In genomic region chr3:30592418-30592853, GRCm38 (mm10) we compare ENCODE assay signal across 8 mouse cellular contexts. TPM values are rescaled to one million over a fixed set of nuclear protein-coding genes. Genes with fewer than 3 reads are reported as not detected.
DNase-seq lines count a peak whose midpoint lies in the region; ATAC-seq and TF ChIP-seq lines count a peak whose summit lies in the region.

No protein-coding gene starts in this region.

- WGBS in kidney, embryonic 14.5 days, result 1% methylated on average over 2 of the region's 2 CpGs
- WGBS in stomach, embryonic 14.5 days, result 3% methylated on average over 2 of the region's 2 CpGs

- no peak overlapping the region for H3K4me3 ChIP-seq in G1E (ENCODE audit: low read depth, low read length)
- H3K4me3 ChIP-seq in kidney, embryonic 14.5 days (ENCODE audit: low read length), result no peak overlapping the region
- H3K4me3 ChIP-seq in stomach, embryonic 14.5 days (ENCODE audit: low read depth, low read length), result no peak overlapping the region

- no peaks in the 10 kb centered on the region for H3K36me3 ChIP-seq in G1E (replicated peaks)
- H3K36me3 ChIP-seq in kidney, embryonic 14.5 days (ENCODE audit: control insufficient read depth, insufficient read depth, low read length), result no peaks in the 10 kb centered on the region
- H3K36me3 ChIP-seq in stomach, embryonic 14.5 days (ENCODE audit: control insufficient read depth, insufficient read depth, low read length), result no peaks in the 10 kb centered on the region

- ATAC-seq in G1E (ENCODE audit: extremely low read depth, insufficient number of reproducible peaks, low FRiP score, poor library complexity, severe bottlenecking), result 0 out of 2 replicates have a peak, but pooled peaks have one; percentile 45
- ATAC-seq in erythroblast, adult 5-6 weeks (replicated peaks; ENCODE audit: low FRiP score, poor library complexity, severe bottlenecking), result peak; percentile 82
- peak; percentile 48 for ATAC-seq in kidney, embryonic 14.5 days (ENCODE audit: low FRiP score, low TSS enrichment)
- ATAC-seq in stomach, embryonic 14.5 days (ENCODE audit: insufficient number of reproducible peaks, insufficient read depth, low FRiP score, low read depth), result peak; percentile 43; the same call in 1 of the 2 replicates

- no peak overlapping the region for H3K9ac ChIP-seq in kidney, embryonic 14.5 days (ENCODE audit: low read depth, low read length)
- no peak overlapping the region for H3K9ac ChIP-seq in stomach, embryonic 14.5 days (replicated peaks; ENCODE audit: low read depth, low read length)

- peak; percentile 26 for DNase-seq in gastrocnemius, adult 18-20 months (ENCODE audit: low spot score)
- no peak for DNase-seq in gastrocnemius, postnatal 10 days
- peak; percentile 63 for DNase-seq in G1E (ENCODE audit: low spot score)
- DNase-seq in lung, postnatal 25 days (ENCODE audit: low spot score), result peak; percentile 61
- DNase-seq in gastrocnemius, adult 8-10 months (ENCODE audit: low spot score in 2 of 2), result no peak

- no peaks in the 10 kb centered on the region for H3K9me3 ChIP-seq in G1E (replicated peaks)
- no peaks in the 10 kb centered on the region for H3K9me3 ChIP-seq in kidney, embryonic 14.5 days (ENCODE audit: control insufficient read depth, low read length)
- no peaks in the 10 kb centered on the region for H3K9me3 ChIP-seq in stomach, embryonic 14.5 days (ENCODE audit: control insufficient read depth, low read depth, low read length)

- TF ChIP-seq CTCF in G1E (IDR thresholded peaks at IDR 0.05; ENCODE audit: low read depth, low read length), result peak; percentile 34; the same call in 1 of the 2 replicates

- H3K27me3 ChIP-seq in G1E (ENCODE audit: insufficient read depth, low read length), result no peaks in the 10 kb centered on the region
- no peaks in the 10 kb centered on the region for H3K27me3 ChIP-seq in kidney, embryonic 14.5 days (ENCODE audit: control insufficient read depth, insufficient read depth, low read length)
- no peaks in the 10 kb centered on the region for H3K27me3 ChIP-seq in stomach, embryonic 14.5 days (ENCODE audit: control insufficient read depth, insufficient read depth, low read length)

- no peak overlapping the region for H3K4me2 ChIP-seq in kidney, embryonic 14.5 days (replicated peaks; ENCODE audit: low read depth, low read length)
- H3K4me2 ChIP-seq in stomach, embryonic 14.5 days (replicated peaks; ENCODE audit: low read depth, low read length), result no peak overlapping the region

- H3K4me1 ChIP-seq in G1E (ENCODE audit: insufficient read depth, low read depth, low read length), result peaks cover 31% of the 10 kb centered on the region
- no peaks in the 10 kb centered on the region; the same call in 1 of the 2 replicates for H3K4me1 ChIP-seq in kidney, embryonic 14.5 days (ENCODE audit: control insufficient read depth, insufficient read depth, low read length)
- H3K4me1 ChIP-seq in stomach, embryonic 14.5 days (ENCODE audit: control insufficient read depth, insufficient read depth, low read length), result peaks cover 2% of the 10 kb centered on the region; the same call in 1 of the 2 replicates

- no peak overlapping the region for H3K27ac ChIP-seq in kidney, embryonic 14.5 days (ENCODE audit: low read depth, low read length)
- no peak overlapping the region for H3K27ac ChIP-seq in stomach, embryonic 14.5 days (ENCODE audit: low read length)

RNA-seq across cellular contexts. Expression of gene Actrt3, which starts 7.3 kb away (rescaled TPM):
- not detected for total RNA-seq in gastrocnemius, adult 18-20 months (2021)
- total RNA-seq in gastrocnemius, postnatal 10 days (2021), result not detected
- total RNA-seq in G1E (2014; fragmentation: Nextera tagmentation) (not detected in 2 replicates), G1E (2017) (0.12 and 0.27 TPM in 2 replicates)
- not detected in 2 replicates for polyA plus RNA-seq in G1E (2012)
- 1.3 TPM in 1 of 2 replicates, not detected in the other for total RNA-seq in erythroblast, adult 5-6 weeks (2015; ENCODE audit: low replicate concordance)
- not detected in 2 replicates for total RNA-seq in erythroblast, adult 5-6 weeks (2017; ENCODE audit: low replicate concordance)
- polyA plus RNA-seq in kidney, embryonic 14.5 days (2014; fragmentation: Nextera tagmentation; extraction: Ambion mirVana), result not detected in 2 replicates
- polyA plus RNA-seq in stomach, embryonic 14.5 days (2014; fragmentation: Nextera tagmentation; extraction: Ambion mirVana), result not detected in 2 replicates
- total RNA-seq in gastrocnemius, adult 8-10 months (2022), result not detected

RNA-seq across cellular contexts. Expression of gene Mynn, which starts 9.4 kb away (rescaled TPM):
- total RNA-seq in gastrocnemius, adult 18-20 months (2021), result 10 to 100 TPM; 12.4 to 14.1 TPM
- total RNA-seq in gastrocnemius, postnatal 10 days (2021), result 10 to 100 TPM; 11.7 to 15.0 TPM
- total RNA-seq in G1E (2014; fragmentation: Nextera tagmentation), result 20.1 and 27.3 TPM in 2 replicates
- 28.9 and 31.9 TPM in 2 replicates for total RNA-seq in G1E (2017)
- 0.56 and 1.0 TPM in 2 replicates for polyA plus RNA-seq in G1E (2012)
- 15.7 and 22.3 TPM in 2 replicates for total RNA-seq in erythroblast, adult 5-6 weeks (2015; ENCODE audit: low replicate concordance)
- total RNA-seq in erythroblast, adult 5-6 weeks (2017; ENCODE audit: low replicate concordance), result 37.1 and 41.4 TPM in 2 replicates
- 27.2 and 38.1 TPM in 2 replicates for polyA plus RNA-seq in kidney, embryonic 14.5 days (2014; fragmentation: Nextera tagmentation; extraction: Ambion mirVana)
- 28.5 and 30.2 TPM in 2 replicates for polyA plus RNA-seq in stomach, embryonic 14.5 days (2014; fragmentation: Nextera tagmentation; extraction: Ambion mirVana)
- 10 to 100 TPM; 11.8 to 19.9 (median 14.3) TPM for total RNA-seq in gastrocnemius, adult 8-10 months (2022)

RNA-seq across cellular contexts. Expression of gene Mecom, which starts 44.6 kb away (rescaled TPM):
- total RNA-seq in gastrocnemius, adult 18-20 months (2021), result 1 to 10 TPM; 4.2 to 6.1 TPM
- total RNA-seq in gastrocnemius, postnatal 10 days (2021), result 10 to 100 TPM; 10.1 to 14.5 TPM
- not detected in 2 replicates for total RNA-seq in G1E (2014; fragmentation: Nextera tagmentation)
- total RNA-seq in G1E (2017), result 0.05 and 0.29 TPM in 2 replicates
- polyA plus RNA-seq in G1E (2012), result not detected in 2 replicates
- 0.58 and 1.0 TPM in 2 replicates for total RNA-seq in erythroblast, adult 5-6 weeks (2015; ENCODE audit: low replicate concordance)
- 0.84 TPM in 1 of 2 replicates, not detected in the other for total RNA-seq in erythroblast, adult 5-6 weeks (2017; ENCODE audit: low replicate concordance)
- polyA plus RNA-seq in kidney, embryonic 14.5 days (2014; fragmentation: Nextera tagmentation; extraction: Ambion mirVana), result 50.8 and 89.3 TPM in 2 replicates
- polyA plus RNA-seq in stomach, embryonic 14.5 days (2014; fragmentation: Nextera tagmentation; extraction: Ambion mirVana), result 85.8 and 101 TPM in 2 replicates
- total RNA-seq in gastrocnemius, adult 8-10 months (2022), result 1 to 10 TPM; 4.8 to 9.5 (median 6.8) TPM

RNA-seq across cellular contexts. Expression of gene Lrriq4, which starts 51.9 kb away (rescaled TPM):
- not detected for total RNA-seq in gastrocnemius, adult 18-20 months (2021)
- not detected for total RNA-seq in gastrocnemius, postnatal 10 days (2021)
- total RNA-seq in G1E (2014; fragmentation: Nextera tagmentation) (not detected in 2 replicates), G1E (2017) (0.11 TPM in 1 of 2 replicates, not detected in the other)
- not detected in 2 replicates for polyA plus RNA-seq in G1E (2012)
- total RNA-seq in erythroblast, adult 5-6 weeks (2015; ENCODE audit: low replicate concordance), result not detected in 2 replicates
- total RNA-seq in erythroblast, adult 5-6 weeks (2017; ENCODE audit: low replicate concordance), result not detected in 2 replicates
- polyA plus RNA-seq in kidney, embryonic 14.5 days (2014; fragmentation: Nextera tagmentation; extraction: Ambion mirVana), result not detected in 2 replicates
- not detected in 2 replicates for polyA plus RNA-seq in stomach, embryonic 14.5 days (2014; fragmentation: Nextera tagmentation; extraction: Ambion mirVana)
- not detected for total RNA-seq in gastrocnemius, adult 8-10 months (2022)

RNA-seq across cellular contexts. Expression of gene Lrrc34, which starts 55.2 kb away (rescaled TPM):
- not detected for total RNA-seq in gastrocnemius, adult 18-20 months (2021)
- total RNA-seq in gastrocnemius, postnatal 10 days (2021), result not detected
- total RNA-seq in G1E (2014; fragmentation: Nextera tagmentation), result not detected in 2 replicates
- total RNA-seq in G1E (2017), result not detected in 2 replicates
- not detected in 2 replicates for polyA plus RNA-seq in G1E (2012)
- total RNA-seq in erythroblast, adult 5-6 weeks (2015; ENCODE audit: low replicate concordance), result not detected in 2 replicates
- total RNA-seq in erythroblast, adult 5-6 weeks (2017; ENCODE audit: low replicate concordance), result not detected in 2 replicates
- 1.9 and 2.5 TPM in 2 replicates for polyA plus RNA-seq in kidney, embryonic 14.5 days (2014; fragmentation: Nextera tagmentation; extraction: Ambion mirVana)
- 1.1 and 1.4 TPM in 2 replicates for polyA plus RNA-seq in stomach, embryonic 14.5 days (2014; fragmentation: Nextera tagmentation; extraction: Ambion mirVana)
- not detected for total RNA-seq in gastrocnemius, adult 8-10 months (2022)

Comparison
In these comparisons a context has a peak if more than half of its experiments do, and no peak if none do; other contexts are left out.
1. DNase-seq: peak in gastrocnemius, adult 18-20 months (single experiment), G1E (single experiment) and lung, postnatal 25 days (single experiment); none in gastrocnemius, postnatal 10 days (single experiment) and gastrocnemius, adult 8-10 months (0 of 2).
2. Peak in every context shown above with its lines, with median percentiles within 50 percentile points of each other: ATAC-seq.